Mouse (Mus musculus): ENCODE data around the gene Wdr74.

The Wdr74 gene

GRCm38 (mm10) chr19:8735389-8736159 lies at the start of gene Wdr74:
TSS of gene Wdr74 (plus strand) at chr19:8735827.
- DNase-seq: peak; percentile 96

GRCm38 (mm10) chr19:8691871-8692539 lies 43.6 kb upstream of the Wdr74 start:
- no peak for DNase-seq

- DNase-seq: no peak
Observed at GRCm38 (mm10) chr19:8692740-8693139, 42.9 kb upstream of the Wdr74 start.

- DNase-seq: peak; percentile 72
Observed at GRCm38 (mm10) chr19:8695330-8695729, 40.3 kb upstream of the Wdr74 start.

- DNase-seq: no peak
Observed at GRCm38 (mm10) chr19:8699652-8700051, 36.0 kb upstream of the Wdr74 start.

- peak; percentile 61 for DNase-seq
Observed at GRCm38 (mm10) chr19:8702458-8702857, 33.2 kb upstream of the Wdr74 start.

GRCm38 (mm10) chr19:8703571-8703970 lies 32.1 kb upstream of the Wdr74 start:
- DNase-seq: no peak

- no peak for DNase-seq
Observed at GRCm38 (mm10) chr19:8705026-8705708, 30.5 kb upstream of the Wdr74 start.

GRCm38 (mm10) chr19:8706132-8706667 lies 29.4 kb upstream of the Wdr74 start:
- DNase-seq: no peak

GRCm38 (mm10) chr19:8706930-8707329 lies 28.7 kb upstream of the Wdr74 start:
- no peak for DNase-seq

GRCm38 (mm10) chr19:8708954-8709353 lies 26.7 kb upstream of the Wdr74 start:
- DNase-seq: no peak

GRCm38 (mm10) chr19:8710057-8710456 lies 25.6 kb upstream of the Wdr74 start:
- DNase-seq: no peak

- DNase-seq: peak; percentile 34
Observed at GRCm38 (mm10) chr19:8711506-8711905, 24.1 kb upstream of the Wdr74 start.

GRCm38 (mm10) chr19:8711949-8712869 lies 23.4 kb upstream of the Wdr74 start:
- DNase-seq: no peak

GRCm38 (mm10) chr19:8712870-8713305 lies 22.7 kb upstream of the Wdr74 start:
- DNase-seq: peak; percentile 90

GRCm38 (mm10) chr19:8713306-8713996 lies 22.2 kb upstream of the Wdr74 start:
- DNase-seq: peak; percentile 96

- DNase-seq: no peak
Observed at GRCm38 (mm10) chr19:8713997-8714652, 21.5 kb upstream of the Wdr74 start.

GRCm38 (mm10) chr19:8714653-8715481 lies 20.8 kb upstream of the Wdr74 start:
- DNase-seq: peak; percentile 25

- no peak for DNase-seq
Observed at GRCm38 (mm10) chr19:8715868-8716766, 19.5 kb upstream of the Wdr74 start.
